Mouse (Mus musculus) midbrain, embryonic 12.5 days (tissue): ENCODE measurements around the gene Zmym2. TPM values are rescaled to one million over a fixed set of nuclear protein-coding genes. Genes with fewer than 3 reads are reported as not detected.
A peak's percentile ranks its signal among the peaks of the same experiment; 100 is the strongest.
"Not testable (repeated sequence)": the region's sequence is repeated elsewhere in the genome, so short reads cannot be mapped to it uniquely, and the experiment has no call there.

Source experiments
- ATAC-seq: fragments of 200-750 bp; cut with Nextera tagmentation; 2 replicates; pipeline ENCODE4 v1.8.0; 2017; ENCODE audit warnings: low read depth, moderate TSS enrichment, moderate library complexity; ENCODE audit not compliant: low FRiP score
- H3K27ac ChIP-seq: fragments of 300-500 bp; sonication (generic); replicated peaks from 2 replicates; pipeline ENCODE4 v1.5.1; 2016; ENCODE audit warnings: mild to moderate bottlenecking
- H3K27me3 ChIP-seq: fragments of 300-500 bp; sonication (generic); 2 replicates; pipeline ENCODE4 v1.6.1; 2016; ENCODE audit warnings: mild to moderate bottlenecking
- H3K36me3 ChIP-seq: fragments of 300-500 bp; sonication (generic); 2 replicates; pipeline ENCODE4 v1.6.1; 2016
- H3K4me1 ChIP-seq: fragments of 300-500 bp; sonication (generic); 2 replicates; pipeline ENCODE4 v1.6.1; 2016
- H3K4me2 ChIP-seq: fragments of 300-500 bp; sonication (generic); replicated peaks from 2 replicates; pipeline ENCODE4 v1.6.1; 2016; ENCODE audit warnings: mild to moderate bottlenecking, moderate library complexity
- H3K4me3 ChIP-seq: fragments of 300-500 bp; sonication (generic); 2 replicates; pipeline ENCODE4 v1.5.1; 2016; ENCODE audit warnings: mild to moderate bottlenecking
- H3K9ac ChIP-seq: fragments of 300-500 bp; sonication (generic); replicated peaks from 2 replicates; pipeline ENCODE4 v1.6.1; 2016; ENCODE audit warnings: mild to moderate bottlenecking, moderate library complexity
- H3K9me3 ChIP-seq: fragments of 300-500 bp; sonication (generic); 2 replicates; pipeline ENCODE4 v1.6.1; 2016; ENCODE audit warnings: mild to moderate bottlenecking
- WGBS: fragments of 180-500 bp; shearing (Covaris S2); methylation state at CpG from one replicate; pipeline ENCODE4 v1.1.7; 2016; 5-methylcytosine and 5-hydroxymethylcytosine counted together
- polyA plus RNA-seq: library from polyadenylated mRNA; unstranded; fragments of >200 nt; fragmentation: Nextera tagmentation; extraction: Ambion mirVana; gene quantifications from 2 replicates; pipeline ENCODE4 v1.2.1, GENCODE M21; 2016

The Zmym2 gene
- 84.0 and 94.9 TPM in 2 replicates for polyA plus RNA-seq

DNA sequence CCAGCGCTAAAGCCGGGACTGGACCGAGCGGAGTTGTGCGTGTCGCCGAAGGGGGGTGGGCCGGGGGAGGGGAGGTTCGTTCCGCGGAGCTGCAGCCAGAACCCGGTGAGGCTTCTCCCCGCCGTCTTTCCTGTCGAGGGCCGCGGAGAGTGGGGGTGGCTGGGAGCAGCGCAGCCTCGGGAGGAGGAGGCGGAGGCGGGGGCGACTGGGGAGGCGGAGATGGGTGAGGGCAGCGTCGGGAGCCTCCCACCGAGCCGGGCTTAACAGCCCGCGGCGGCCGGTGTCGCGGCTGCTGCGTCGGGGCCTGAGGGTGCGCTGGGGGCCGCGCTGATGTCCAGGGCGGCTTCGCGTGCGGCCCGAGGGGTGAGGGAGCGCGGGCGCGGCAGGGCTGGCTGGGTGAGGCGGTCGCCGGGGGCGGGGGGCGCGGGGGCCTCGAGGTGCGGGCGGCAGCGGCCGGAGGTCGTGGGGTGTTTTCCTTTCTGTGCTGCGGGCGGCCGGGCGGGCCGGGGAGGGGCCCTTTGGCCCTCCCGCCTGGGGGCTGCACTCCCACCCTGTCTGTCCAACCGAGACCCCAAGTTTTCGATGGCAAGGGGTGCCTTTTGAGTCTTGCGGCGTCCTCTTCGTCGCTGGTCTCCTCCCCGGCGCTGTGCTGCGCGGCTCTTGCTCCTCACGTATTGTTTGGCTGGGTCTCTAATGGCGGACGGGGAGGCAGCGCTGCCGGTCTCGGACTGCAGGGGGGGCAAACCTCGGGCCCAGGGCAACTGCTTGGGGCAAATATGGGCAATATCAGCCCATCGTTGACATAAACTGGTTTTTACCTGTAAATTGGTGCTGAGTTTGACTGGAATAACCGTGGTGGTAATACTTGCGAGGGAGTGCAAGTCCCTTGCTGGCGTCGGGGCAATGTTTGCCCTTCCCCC lies at the start of gene Zmym2:
Gene Zmym2, plus strand, starts transcription at position 60 of the 920 bp plus-strand sequence.
- Histone ChIP-seq H3K4me3 (peak within 1 kb of the TSS; percentile 92), H3K9ac (peak within 1 kb of the TSS; percentile 96), H3K4me1 (peaks cover 21% of the 10 kb centered on the region), H3K27ac (peak within 1 kb of the TSS; percentile 98), H3K4me2 (peak within 1 kb of the TSS; percentile 60), H3K36me3 (peaks cover 17% of the 10 kb centered on the region)
- H3K9me3 ChIP-seq, H3K27me3 ChIP-seq: not testable (repeated sequence)
- 1% methylated on average over 24 of the region's 87 CpGs for WGBS
- peak; percentile 8; the same call in 1 of the 2 replicates for ATAC-seq

DNA sequence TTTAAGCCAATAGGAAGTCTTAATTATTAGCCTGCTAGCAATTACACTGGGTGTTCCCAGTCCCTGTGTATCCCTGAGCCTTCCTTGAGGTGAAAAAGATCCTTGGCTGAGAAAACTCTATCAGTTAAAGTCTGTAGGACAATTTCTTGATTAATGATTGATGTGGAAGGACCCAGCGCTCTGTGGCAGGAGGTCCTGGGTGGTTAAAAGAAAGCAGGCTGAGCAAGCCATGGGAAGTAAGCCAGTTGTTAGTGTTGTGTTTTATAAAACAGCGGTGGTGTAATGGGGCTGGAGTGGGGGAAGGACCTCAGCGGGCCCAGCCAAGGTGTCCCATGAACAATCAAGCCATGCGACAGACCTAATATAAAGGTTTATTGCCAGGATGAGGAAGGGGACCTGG lies 42.4 kb upstream of the Zmym2 start:
- no peak for ATAC-seq
- no peaks in the 10 kb centered on the region for H3K9me3 ChIP-seq
- H3K4me1 ChIP-seq, result peaks cover 7% of the 10 kb centered on the region; the same call in 1 of the 2 replicates
- WGBS, result 72% methylated on average over 4 of the region's 4 CpGs
- no peak overlapping the region for H3K4me2 ChIP-seq
- H3K9ac ChIP-seq, result no peak overlapping the region
- no peaks in the 10 kb centered on the region for H3K27me3 ChIP-seq
- H3K4me3 ChIP-seq, result no peak overlapping the region
- no peaks in the 10 kb centered on the region for H3K36me3 ChIP-seq
- no peak overlapping the region for H3K27ac ChIP-seq

DNA sequence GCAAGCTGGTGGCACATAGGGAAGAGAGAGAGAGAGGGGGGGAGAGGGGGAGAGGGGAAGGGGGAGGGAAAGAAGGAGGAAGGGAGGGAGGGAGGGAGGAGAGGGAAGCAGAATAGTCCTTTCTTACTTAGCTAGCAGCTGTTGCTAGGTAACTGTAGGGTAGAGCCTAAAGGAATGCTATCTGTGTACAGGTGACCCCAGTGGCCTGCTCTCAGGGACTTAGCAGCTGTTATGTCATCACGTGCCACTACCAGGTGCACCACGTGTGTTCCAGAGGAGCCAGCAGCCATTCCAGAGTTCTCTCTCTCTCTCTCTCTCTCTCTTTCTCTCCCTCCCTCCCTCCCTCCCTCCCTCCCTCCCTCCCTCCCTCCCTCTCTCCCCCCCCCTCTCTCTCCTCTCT lies 41.9 kb upstream of the Zmym2 start:
- no peaks in the 10 kb centered on the region for H3K36me3 ChIP-seq
- no peaks in the 10 kb centered on the region for H3K27me3 ChIP-seq
- H3K4me3 ChIP-seq, result no peak overlapping the region
- WGBS, result 11% methylated on average over 2 of the region's 2 CpGs
- ATAC-seq, result peak; percentile 34; the same call in 1 of the 2 replicates
- H3K4me2 ChIP-seq, result no peak overlapping the region
- no peak overlapping the region for H3K27ac ChIP-seq
- no peaks in the 10 kb centered on the region for H3K9me3 ChIP-seq
- H3K4me1 ChIP-seq, result peaks cover 7% of the 10 kb centered on the region; the same call in 1 of the 2 replicates
- no peak overlapping the region for H3K9ac ChIP-seq

DNA sequence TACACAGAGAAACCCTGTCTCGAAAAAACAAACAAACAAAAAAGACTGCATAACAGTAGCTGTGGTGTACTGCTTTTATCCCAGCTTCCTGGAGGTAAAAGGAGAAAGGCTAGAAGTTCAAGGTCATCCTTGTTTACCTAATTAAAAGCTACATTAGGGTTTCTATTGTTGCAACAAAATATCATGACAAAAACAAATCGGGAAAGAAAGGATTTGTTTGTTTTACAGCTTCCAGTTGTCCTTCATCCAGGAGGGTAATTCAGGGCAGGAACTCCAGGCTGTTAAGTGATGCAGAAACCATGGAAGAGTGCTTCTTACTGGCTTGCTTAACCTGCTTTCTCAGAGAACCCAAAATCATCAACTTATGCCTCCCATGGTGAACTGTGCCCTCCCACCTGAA lies 38.1 kb upstream of the Zmym2 start:
- ATAC-seq, result no peak

DNA sequence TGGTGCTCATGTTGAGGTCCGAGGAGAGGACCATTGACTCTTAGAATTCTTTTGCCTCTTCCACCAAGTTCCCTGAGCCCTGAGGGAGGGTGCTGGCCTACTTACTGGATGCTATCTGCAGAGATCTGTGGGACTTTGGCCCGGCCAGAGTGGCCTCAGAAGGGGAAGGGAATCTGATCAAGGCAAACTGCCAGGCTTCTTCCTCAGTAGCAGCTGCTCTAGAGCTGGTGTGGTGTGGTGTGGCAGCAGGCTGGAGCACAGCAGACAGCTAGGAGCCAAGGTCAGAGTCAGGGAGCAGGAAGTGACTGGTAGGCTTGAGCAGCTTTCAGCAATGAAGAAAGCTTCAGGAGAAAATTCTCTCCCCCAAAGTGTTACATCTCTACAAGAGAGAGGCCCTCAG lies 36.8 kb upstream of the Zmym2 start:
- H3K27me3 ChIP-seq, result no peaks in the 10 kb centered on the region
- 71% methylated on average over 2 of the region's 2 CpGs for WGBS
- no peak overlapping the region for H3K9ac ChIP-seq
- no peak overlapping the region for H3K27ac ChIP-seq
- no peak overlapping the region for H3K4me2 ChIP-seq
- no peak overlapping the region for H3K4me3 ChIP-seq
- peaks cover under 1% of the 10 kb centered on the region; the same call in 1 of the 2 replicates for H3K4me1 ChIP-seq
- H3K36me3 ChIP-seq, result no peaks in the 10 kb centered on the region
- ATAC-seq, result no peak
- H3K9me3 ChIP-seq, result peaks cover 17% of the 10 kb centered on the region; the same call in 1 of the 2 replicates

More for the DNA sequence above, 38.1 kb upstream of the Zmym2 start:
- 0 out of 2 replicates have a peak, but pooled peaks cover 3% of the 10 kb centered on the region for H3K9me3 ChIP-seq
- H3K36me3 ChIP-seq, result no peaks in the 10 kb centered on the region
- no peaks in the 10 kb centered on the region for H3K27me3 ChIP-seq
- 77% methylated on average over 2 of the region's 2 CpGs for WGBS
- no peak overlapping the region for H3K9ac ChIP-seq
- no peak overlapping the region for H3K27ac ChIP-seq
- no peak overlapping the region for H3K4me3 ChIP-seq
- H3K4me2 ChIP-seq, result no peak overlapping the region
- peaks cover 7% of the 10 kb centered on the region; the same call in 1 of the 2 replicates for H3K4me1 ChIP-seq

DNA sequence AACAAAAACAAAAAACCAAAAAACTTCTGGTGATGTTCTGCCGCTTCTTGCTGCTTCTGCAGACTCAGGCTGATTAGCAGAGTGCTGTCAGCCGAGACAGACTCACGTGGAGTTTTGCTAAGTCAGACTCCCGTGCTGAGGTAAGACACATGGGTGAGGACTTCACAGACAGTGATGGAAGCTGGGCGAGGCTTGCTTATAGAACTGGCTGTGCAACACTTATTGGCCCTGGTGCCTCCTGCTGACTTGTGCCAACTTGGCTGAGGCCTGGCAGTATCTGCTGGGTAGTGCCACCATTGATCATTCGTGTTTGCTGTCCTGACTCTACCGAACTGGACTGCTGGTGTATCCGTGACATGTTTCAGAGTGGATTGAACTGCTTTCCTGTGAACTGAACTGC lies 22.4 kb upstream of the Zmym2 start:
- 68% methylated on average over 8 of the region's 8 CpGs for WGBS
- Histone ChIP-seq H3K9me3 (no peaks in the 10 kb centered on the region), H3K4me3 (no peak overlapping the region), H3K27ac (no peak overlapping the region), H3K27me3 (peaks cover 24% of the 10 kb centered on the region), H3K9ac (no peak overlapping the region), H3K36me3 (no peaks in the 10 kb centered on the region), H3K4me2 (no peak overlapping the region), H3K4me1 (no peaks in the 10 kb centered on the region)
- no peak for ATAC-seq

DNA sequence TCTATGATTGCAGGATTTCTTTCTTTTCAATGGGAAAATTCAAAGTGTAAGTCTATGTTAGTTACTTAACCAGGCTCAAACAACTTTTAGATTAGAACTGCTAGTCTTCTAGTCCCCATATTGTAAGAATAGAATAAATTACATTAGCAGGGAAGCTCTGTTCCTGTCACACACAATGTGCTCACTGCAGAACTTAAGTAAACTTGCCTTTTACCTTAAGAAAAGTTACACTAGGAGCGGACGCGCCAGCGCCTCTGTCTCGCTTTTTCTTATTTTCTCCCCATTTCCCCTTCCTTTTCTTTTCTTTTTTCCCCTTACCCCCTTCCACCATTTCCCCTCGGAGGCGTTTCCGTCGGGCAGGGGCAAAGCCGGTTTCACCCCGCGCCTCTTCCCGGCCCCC lies 21.8 kb upstream of the Zmym2 start:
- Histone ChIP-seq H3K9me3 (no peaks in the 10 kb centered on the region), H3K4me2 (peak overlapping the region; percentile 65), H3K4me3 (peak overlapping the region; percentile 42), H3K9ac (peak overlapping the region; percentile 20; the same call in 1 of the 2 replicates), H3K36me3 (no peaks in the 10 kb centered on the region), H3K27ac (no peak overlapping the region), H3K27me3 (peaks cover 24% of the 10 kb centered on the region), H3K4me1 (no peaks in the 10 kb centered on the region)
- 6% methylated on average over 13 of the region's 13 CpGs for WGBS
- ATAC-seq, result no peak

DNA sequence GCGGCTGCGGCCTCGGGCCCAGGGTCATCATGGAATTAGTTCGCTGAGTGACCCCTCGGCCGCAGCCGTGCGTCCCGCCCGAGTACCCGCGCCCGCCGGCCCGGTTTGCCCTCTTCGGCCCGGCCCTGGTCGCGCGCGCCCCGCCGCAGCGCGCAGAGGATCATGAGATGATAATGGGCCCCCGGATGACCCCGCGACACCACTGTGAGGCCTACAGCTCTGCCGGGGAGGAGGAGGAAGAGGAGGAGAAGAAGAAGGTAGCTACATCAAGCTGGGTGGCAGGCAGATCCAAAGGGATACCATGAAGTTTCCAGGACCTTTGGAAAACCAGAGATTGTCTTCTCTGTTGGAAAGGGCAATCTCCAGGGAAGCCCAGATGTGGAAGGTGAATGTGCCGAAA lies 21.3 kb upstream of the Zmym2 start:
- H3K4me2 ChIP-seq, result peak overlapping the region; percentile 65
- H3K27me3 ChIP-seq, result peaks cover 24% of the 10 kb centered on the region
- H3K9ac ChIP-seq, result peak overlapping the region; percentile 20; the same call in 1 of the 2 replicates
- not testable (repeated sequence) for ATAC-seq, H3K4me1 ChIP-seq, H3K36me3 ChIP-seq, H3K27ac ChIP-seq, H3K9me3 ChIP-seq
- WGBS, result 2% methylated on average over 30 of the region's 30 CpGs
- peak overlapping the region; percentile 42 for H3K4me3 ChIP-seq

DNA sequence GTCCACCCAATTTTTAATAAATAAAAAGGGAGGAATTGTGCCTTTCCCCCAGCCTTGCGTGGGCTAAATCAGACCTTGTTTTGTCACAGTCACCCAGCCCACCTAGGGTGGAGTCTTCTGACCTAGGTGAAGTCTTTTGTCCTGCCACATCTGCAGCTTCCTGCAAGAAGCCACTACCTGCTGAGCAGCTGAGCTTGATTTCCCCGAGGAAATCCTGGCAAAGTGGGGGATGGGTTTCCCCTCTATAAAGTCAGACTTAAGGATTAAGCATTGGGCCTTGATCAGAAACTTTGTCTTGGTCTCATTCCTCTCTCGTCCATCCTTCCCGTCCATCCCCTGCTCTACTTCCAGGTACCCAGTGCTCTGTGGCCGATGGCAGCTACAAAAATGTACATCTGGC lies 12.9 kb upstream of the Zmym2 start:
- WGBS, result 85% methylated on average over 5 of the region's 5 CpGs
- Histone ChIP-seq H3K36me3 (no peaks in the 10 kb centered on the region), H3K4me3 (no peak overlapping the region), H3K9me3 (no peaks in the 10 kb centered on the region), H3K27me3 (no peaks in the 10 kb centered on the region), H3K4me2 (no peak overlapping the region), H3K4me1 (no peaks in the 10 kb centered on the region), H3K27ac (no peak overlapping the region), H3K9ac (no peak overlapping the region)
- ATAC-seq, result no peak

DNA sequence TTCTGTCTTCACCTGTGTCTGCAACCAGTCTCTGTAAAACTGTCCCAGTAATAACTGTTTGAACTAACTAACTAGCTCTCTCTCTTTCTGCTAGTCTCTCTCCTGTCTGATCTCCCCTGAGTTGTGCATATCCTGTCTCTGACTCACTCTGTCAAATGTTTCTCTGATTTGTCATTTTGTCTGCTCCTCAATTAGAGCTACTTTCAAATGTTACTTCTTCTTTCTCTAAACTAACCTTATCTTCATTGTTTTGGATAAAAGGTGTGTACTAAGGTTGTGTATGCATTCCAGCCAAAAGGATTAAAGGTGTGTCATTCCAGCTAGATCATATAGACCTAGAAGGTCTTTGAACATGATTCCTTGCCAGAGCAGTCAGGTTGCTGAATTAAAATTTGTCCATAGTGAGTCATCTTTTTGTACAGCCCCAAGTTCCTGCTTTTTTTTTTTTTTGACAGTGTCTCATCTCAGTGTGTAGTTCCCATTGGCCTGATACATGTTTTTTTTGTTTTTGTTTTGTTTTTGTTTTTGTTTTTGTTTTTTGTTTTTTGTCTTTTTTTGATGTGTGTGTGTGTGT lies 10.8 kb upstream of the Zmym2 start:
- Histone ChIP-seq H3K4me1 (no peaks in the 10 kb centered on the region), H3K27me3 (no peaks in the 10 kb centered on the region), H3K4me2 (no peak overlapping the region), H3K9me3 (no peaks in the 10 kb centered on the region), H3K9ac (no peak overlapping the region), H3K4me3 (no peak overlapping the region), H3K27ac (no peak overlapping the region), H3K36me3 (no peaks in the 10 kb centered on the region)
- ATAC-seq, result no peak

DNA sequence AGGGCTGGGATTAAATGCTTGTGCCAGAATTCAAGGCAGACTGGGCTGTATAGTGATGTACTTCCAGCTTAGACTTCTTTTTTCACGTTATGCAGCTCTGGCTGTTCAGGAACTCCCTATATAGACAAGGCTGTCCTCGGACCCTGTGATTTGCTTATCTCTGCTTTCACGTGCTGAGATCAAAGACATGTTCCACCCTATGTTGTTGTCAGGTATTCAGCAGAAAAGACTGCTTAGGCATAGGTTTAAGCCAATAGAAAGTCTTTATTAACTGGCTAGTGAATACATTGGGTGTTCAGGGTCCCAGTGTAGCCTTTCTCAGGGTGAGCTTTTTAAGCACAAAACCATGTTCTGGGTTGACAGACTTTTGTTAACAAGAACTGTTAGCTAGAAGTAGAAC lies 5.2 kb upstream of the Zmym2 start:
- Histone ChIP-seq H3K4me2 (no peak overlapping the region), H3K27ac (no peak overlapping the region), H3K4me1 (no peaks in the 10 kb centered on the region), H3K9ac (no peak overlapping the region), H3K9me3 (no peaks in the 10 kb centered on the region), H3K27me3 (no peaks in the 10 kb centered on the region), H3K4me3 (no peak overlapping the region), H3K36me3 (no peaks in the 10 kb centered on the region)
- ATAC-seq, result no peak
- 60% methylated on average over 3 of the region's 3 CpGs for WGBS

DNA sequence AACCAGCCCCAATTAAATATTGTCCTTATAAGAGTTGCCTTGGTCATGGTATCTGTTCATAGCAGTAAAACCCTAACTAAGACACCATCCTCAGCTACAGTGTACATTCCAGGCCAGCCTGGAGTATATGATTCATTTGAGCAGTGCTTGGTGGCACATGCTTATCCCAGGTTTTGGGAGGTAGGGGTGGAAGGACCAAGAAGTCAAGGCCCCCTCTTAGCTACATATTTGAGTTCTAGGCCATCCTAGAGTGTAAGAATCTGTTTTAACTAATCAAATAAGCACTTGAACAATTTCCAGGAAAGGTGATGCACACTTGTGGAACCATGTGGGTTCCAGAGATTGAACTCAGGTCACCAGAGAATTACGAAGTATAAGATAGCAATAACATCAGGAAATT lies 3.0 kb upstream of the Zmym2 start:
- Histone ChIP-seq H3K27me3 (no peaks in the 10 kb centered on the region), H3K4me3 (no peak overlapping the region), H3K4me1 (peaks cover 3% of the 10 kb centered on the region), H3K36me3 (no peaks in the 10 kb centered on the region), H3K9me3 (no peaks in the 10 kb centered on the region), H3K9ac (no peak overlapping the region), H3K4me2 (no peak overlapping the region), H3K27ac (no peak overlapping the region)
- 97% methylated on average over 1 of the region's 1 CpGs for WGBS
- ATAC-seq, result no peak
